6 mouse cellular contexts compared by ENCODE assay signal in genomic region chr5:64140202-64140601, GRCm38 (mm10).
"Had no signal": no experiment of that assay in that cellular context is flagged by ENCODE, and none has a peak within 500 bp of the region (broad histone marks: within the 10 kb centered on the region; RNA-seq: fewer than 3 reads in every experiment).

No protein-coding gene starts in this region.

- DNase-seq: kidney, adult 18-20 months; kidney, postnatal 10 days; lung, embryonic 14.5 days; retina, postnatal 1 day; thymus, postnatal 36 days had no signal

- ATAC-seq: midbrain, embryonic 15.5 days had no signal
